Mouse (Mus musculus) cerebellum, adult 18-20 months (tissue): ENCODE measurements at regions not wholly inside any gene's neighbourhood (a gene's known extent, or its start where the extent isn't known, plus 50 kb on each side); places are given as distances from the start of the nearest gene placed in this dataset.

Experiments
- DNase-seq, 2 experiments: peaks; one replicate each; pipeline ENCODE4 v3.0.0; 2021

DNA sequence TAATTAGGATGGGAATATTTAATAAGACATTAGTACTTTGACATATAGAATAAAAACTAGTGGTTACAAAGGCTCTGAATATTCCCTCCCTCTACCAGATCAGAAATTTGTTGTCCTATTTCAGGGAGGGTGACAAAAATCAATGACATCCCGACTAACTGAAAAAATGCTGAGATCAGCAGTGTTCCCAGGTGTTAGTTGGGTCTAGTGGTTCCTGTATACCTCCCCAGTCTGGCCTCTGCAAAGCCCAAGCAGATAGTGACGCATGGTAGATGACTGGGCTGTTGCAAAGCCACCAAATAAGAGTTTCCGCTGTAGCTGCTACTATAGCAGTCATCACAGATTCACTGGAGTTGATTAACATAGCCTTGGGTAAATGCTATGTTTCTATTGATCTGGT, 59.9 kb upstream of the Gm4791 start:
- DNase-seq: no peak

DNA sequence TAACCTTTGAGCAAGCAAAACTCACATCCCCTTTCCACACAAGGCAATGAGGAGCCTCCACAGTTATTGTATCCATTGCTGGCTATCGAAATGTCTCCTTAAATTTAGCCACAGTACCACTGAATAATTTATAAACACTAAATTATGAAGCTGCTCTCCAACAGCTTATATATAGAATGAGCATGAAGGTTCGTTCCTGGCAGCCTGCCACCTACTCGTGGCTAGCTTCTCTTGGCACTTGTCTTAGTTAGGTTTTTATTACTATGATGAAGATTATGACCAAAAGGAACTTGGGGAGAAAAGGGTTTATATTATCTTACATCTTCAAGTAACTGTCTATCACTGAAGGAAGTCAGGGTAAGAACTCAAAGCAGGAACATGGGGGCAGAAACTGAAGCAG, 72.9 kb upstream of the Gm4791 start:
- DNase-seq: no peak

DNA sequence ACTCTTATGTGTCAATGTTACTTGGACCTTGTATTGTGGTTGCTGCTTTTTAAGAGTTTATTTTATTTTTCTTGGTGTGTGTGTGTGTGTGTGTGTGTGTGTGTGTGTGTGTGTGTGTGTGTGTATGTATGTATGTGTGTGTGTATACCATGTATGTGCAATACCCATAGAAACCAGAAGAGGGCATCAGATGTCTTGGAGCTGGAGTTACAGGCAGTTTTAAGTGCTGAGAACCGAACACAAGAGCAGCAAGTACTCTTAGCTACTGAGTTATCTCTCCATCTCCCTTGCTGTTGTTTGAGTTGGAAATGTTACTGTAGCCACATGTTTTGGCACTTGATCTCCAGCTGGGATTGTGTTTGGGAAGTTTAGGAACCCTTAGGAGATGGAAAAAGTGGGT, 78.5 kb upstream of the Gm4791 start:
- DNase-seq: no peak

DNA sequence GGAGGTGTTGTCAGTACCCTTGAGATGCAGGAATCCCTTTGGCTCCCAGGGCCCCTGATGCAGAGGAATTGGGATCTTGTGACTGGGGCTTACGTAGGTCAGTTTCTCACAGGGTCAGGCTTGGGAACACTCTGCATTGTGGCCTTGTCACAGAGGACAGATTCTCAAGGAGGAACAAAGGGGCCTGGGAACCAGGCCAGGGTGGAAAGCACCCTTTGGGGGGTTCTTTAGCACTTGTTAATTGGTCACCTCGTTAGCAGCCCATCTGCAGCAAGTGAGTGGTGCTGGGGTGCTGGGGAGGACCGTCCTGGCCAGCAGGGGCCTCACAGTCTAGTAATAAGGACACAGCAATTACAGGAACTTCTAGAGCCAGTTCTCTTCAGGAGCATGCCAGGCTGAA, 85.3 kb upstream of the Gm4791 start:
- peak in 1 of 2 experiments; percentile 3 for DNase-seq

DNA sequence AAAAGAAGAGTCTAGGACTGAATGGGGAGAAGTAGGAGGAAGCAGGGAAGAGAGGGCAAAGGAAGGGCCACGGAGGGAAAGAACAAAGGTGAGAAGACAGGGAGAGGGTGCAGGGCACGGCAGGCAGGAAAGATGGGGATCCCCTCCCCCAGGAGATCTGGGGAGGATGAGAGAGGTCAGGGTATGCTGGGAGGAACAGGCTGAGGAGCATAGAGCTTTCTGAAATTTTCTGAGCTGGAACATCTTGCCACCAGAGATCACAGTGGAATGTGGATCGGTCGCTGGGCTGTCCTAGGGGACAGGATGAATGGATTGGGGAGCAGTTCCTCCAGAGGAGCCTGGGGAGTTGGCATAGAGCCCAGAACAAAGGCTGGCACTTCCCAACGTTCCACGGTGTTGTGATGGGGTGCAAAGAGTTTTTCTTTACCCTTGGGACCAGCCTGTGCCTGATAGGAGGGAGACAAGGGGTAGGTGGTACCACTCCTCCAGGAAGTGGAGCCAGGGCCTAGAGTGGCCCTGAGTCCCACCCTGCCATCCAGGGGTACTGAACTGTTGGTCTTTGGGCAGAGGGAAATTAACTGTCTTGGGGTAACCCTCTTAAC, 89.0 kb upstream of the Gm4791 start:
- peak in 1 of 2 experiments; percentile 4 for DNase-seq

DNA sequence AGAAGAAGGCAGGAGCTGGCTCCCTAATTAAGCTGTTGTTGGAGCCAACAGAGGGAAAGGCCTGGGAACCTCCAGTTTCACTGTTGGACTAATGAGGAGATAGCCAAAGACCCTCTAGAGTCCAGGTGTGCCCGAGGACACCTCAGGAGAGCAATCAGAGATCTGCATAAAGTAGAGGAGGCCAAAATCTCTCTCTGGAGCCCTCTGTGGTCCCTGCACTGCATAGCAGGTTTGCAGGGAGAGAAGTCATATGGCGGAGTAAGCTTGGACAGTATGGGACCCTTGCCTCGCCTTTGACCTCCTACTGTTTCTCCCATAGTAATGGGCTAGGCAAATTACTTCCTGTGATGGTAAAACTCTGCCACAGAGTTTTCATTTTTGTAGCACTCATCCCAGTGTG, 93.5 kb upstream of the Gm4791 start:
- DNase-seq: no peak

DNA sequence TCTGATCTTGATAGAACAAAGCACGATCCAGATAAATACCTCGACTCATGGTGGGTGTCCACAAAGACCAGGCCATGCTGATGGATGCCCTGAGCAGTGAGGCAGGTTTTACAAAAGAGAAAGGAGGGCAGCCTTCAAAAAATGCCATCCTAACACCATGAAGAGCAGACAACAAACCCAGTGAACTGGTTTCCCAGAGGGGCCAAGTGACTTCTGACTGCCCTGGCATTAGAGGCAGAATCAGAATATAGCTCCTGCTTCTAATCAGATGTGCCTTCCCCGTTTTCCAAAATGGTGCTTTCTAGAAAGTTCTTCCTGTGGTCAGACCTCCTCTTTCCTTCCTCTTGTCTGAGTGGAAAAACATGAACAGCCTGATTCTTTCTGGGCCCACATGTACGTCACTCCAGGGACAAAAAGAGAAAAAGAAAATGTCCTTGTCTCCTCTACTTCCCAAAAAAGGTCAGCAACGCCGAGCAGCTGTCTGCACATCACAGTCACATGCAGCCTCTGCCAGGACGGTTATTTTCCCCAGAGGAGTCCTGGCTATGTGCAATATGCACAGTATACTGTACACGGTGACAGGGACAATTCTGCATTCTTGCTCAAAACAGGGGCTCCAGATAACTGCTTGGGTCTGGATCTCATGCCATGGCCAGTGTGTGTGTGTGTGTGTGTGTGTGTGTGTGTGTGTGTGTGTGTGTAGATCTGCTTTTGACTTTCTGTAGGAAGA, 94.9 kb upstream of the Gm4791 start:
- DNase-seq: no peak

DNA sequence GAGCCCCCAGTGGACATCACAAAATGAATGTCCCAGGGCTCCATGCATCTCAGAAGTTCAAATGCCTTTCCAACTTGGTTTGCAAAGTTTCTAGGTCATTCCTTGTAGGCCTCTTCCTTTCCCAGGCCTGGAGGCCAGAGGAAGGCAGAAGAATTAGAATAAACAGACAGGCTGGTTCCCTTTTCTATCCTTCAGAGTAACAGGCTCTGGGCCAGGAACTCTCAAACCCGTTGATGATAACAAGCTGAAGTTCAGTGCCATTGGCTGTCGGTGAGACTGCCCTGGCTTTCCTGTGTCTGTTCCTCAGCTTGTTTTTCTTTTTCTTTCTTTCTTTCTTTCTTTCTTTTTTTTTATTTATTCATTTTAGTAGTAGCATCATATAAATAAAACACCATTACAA, 99.3 kb upstream of the Gm4791 start:
- DNase-seq: no peak

DNA sequence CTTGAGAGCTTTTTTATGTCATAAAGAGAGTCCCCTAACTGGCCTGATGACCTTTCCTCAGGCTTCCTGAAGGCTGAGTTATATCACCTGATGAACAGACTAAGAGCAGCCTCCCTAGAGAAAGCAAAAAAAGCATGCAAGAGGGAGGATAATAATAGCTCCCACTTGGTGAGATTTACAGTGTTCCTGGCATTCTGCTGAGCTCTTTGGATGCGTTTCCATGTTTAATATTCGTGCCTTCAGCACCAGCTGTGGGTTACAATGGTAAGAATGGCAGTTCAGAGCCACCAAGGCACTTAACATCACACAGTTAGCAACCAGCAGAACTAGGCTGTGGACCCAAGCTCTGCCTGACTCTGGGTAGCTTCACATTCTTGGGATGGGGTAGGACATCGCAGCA, 100.4 kb upstream of the Gm4791 start:
- no peak for DNase-seq

GRCm38 (mm10) chr9:46891829-46892228, 106.7 kb upstream of the Gm4791 start:
- no peak for DNase-seq

DNA sequence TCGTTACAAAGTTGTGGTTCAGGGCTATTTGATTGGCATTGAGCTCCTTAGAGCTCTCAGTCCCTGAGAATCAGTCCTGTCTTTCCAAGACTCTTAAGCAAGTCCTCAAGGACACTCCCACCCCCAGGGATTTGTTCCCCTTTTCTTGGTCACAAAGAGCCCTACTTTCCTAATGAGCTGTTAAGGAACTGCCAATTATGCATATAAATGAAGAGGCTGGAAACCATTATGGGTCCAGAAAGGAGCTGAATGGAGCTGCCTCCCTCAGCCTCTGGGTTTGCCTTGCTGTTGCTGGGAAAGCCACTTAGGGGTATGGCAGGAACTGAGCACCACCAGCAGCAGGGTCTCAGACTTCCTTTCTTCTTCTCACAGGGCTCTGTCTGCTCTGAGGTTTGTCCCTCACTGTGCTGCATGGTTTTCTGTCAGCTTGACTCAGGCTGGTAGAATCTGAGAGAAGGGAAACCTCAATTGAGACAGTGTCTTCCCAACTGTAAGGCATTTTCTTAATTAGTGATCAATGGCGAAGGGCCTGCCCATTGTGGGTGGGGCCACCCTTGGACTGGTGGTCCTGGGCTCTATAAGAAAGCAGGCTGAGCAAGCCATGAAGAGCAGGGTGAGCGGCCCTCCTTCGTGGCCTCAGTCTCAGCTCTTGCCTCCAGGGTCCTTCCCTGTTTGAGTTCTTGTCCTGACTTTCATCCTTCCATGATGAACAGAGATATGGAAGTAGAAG, 108.4 kb upstream of the Gm4791 start:
- no peak for DNase-seq

DNA sequence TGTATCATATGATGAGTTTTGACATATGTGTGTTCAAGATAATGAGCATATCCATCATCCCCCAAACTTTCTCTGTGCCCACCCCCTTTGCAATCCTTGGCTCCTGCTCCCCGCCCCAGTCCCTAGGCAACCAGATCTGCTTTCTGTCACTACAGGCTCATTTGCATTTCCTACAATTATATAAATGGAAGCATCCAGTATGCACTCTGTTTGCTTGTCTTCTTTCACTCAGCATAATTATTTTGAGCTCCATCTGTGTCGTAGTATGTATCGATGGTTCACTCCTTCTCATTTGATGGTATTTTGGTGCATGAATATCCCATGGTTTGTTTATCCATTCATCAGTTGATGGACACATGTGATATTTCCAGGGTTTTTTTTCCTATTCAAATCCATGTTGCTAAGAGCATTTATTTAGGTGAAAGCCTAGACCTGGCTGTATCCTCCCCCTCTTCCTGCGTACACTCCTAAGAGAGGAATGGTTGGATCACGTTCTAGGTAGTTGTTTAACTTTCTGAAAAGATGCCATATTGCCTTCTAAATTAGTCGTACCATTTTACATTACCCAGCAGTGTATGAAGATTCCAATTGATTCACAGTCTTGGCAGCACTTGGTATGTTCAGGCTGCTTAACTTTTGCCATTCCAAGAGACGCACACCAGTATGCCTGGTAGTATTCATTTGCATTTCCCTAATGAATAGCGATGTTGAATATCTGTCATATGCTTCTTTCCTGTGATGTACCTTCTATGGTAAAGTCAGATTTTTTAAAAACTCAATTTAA, 127.1 kb upstream of the Gm4791 start:
- DNase-seq: no peak

DNA sequence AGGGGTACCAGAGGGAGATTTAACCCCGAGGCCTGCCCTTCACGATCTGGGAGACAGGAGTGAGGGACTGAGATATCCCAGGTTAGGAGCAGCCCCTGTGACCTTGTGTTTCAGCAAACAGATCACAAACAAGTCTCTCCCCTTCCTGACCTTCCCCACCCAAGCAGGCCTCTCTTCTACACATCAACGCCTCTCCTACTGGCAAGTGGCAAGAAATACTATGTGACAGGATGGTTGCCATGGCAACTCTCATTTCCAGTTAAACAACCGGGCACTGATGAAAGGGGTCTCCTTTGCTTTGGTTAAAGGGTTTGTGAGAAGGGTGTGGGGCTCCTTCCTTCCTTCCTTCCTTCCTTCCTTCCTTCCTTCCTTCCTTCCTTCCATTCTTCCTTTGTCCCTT, 134.6 kb upstream of the Gm4791 start:
- DNase-seq: no peak

DNA sequence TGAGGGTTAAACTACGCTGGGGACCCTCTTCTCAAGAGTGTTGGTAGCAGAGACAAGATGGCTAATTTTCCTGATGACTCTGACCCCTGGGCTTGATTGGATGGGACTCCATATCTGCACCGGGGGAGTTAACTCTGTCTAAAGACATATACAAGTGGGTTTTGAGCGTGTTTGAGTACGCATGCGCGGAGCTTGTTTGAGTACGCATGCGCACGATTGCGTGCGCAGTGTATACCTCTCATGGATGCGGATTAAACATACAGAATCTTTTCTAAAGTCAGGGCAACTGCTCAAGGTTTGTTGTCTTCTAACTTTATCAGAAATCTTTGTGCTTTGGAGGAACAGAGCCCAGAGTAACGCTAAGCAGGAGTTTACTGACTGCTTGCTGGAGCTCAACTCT, 146.8 kb upstream of the Gm4791 start:
- no peak for DNase-seq

DNA sequence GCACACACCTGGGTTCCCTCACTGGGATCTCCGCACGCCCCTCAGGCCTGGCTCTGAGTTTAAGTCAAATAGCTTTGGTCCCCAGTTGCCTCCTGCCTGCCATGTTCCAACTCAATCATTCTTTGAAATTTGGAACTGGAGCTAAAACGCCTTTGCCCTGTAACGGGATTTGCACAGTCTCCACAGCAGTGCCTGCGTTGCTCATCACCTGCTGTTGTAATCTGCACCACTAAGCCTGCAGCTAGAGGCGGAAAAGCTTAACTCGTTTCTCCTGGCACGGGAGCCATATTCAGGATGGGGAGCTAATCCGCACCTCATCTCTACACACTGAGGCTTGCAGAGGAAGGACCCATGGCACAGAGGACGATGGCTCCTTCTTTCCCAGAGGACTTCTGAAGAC, 147.2 kb upstream of the Gm4791 start:
- DNase-seq: no peak

- peak; percentile 5 to 9 for DNase-seq
Measured at GRCm38 (mm10) chr9:46845276-46845675, 153.3 kb upstream of the Gm4791 start.

DNA sequence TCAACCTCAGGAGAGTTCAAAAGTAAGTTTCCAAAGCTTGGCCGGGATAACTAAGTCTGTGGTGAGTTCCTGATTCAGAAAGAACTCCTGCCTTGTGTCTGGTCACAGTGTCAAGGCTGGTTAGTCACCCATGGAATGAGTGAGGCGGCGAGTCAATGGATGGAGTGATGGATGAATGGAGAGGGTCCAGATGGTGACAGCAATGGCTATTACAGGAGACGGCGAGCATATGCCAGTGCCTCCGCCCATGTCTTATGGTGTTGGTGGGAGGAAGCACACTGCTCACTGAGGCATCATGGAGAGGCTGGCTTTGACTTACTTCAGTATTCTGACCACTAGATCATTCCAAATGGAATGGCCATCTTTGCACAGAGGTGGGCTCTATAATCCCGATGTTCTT, 154.8 kb upstream of the Gm4791 start:
- DNase-seq: no peak

DNA sequence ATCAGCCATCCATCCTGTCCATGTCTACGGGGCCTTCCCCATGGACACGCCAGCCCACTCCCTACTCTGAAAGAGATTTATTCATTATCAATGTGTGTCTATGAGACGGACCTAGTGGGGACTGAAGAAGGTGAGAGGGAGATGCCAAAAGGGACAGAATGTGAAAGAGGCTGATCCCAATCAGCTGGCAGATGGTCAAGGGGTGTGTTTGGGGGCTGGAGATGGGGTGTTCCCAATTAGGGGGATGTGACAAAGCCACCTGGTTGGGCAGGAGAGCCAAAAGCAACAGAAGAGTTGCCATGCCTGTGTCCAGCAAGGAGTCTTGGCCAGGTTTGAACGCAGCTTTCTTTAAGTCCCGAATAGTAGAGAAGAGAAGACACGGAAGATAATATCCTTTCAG, 157.0 kb upstream of the Gm4791 start:
- no peak for DNase-seq

GRCm38 (mm10) chr9:46835261-46835660, 163.3 kb upstream of the Gm4791 start:
- peak; percentile 28 to 32 for DNase-seq

DNA sequence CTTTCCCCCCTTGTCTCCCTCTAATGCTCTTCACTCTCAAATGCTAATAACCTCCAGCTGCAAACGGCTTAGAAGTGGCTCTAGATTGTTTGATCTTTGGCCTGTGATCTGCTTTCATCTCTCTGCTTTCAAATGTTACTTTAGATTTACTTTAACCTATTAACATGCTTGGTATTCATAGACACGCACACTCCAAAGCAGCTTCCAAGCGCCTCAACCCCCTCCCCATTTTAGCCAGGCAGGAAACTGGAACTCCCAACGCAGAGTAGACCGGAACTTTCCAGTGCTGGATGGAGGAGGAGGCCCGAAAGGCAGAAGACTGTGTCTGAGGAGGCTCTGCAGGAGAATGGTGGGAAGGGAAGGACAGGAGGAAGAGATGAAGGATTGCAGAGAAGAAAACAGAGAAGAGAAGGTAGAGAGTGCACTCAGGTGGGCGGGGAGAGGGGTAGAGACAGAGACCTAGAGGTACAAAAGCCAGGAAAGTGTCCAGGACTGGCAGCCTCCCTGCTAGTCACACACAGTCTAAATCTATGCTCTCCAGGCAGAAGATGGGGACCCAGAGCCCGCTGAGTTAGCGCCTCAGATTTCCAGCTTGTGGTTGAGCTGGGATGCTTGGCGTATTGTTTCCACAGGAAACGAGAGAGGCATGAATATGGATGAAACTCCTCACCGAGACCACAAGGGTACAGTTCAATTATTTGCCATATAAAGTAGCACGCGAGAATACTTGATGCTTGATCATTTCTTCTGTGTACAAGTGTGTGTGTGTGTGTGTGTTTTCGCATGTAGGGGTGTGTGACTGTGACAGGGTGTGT, 167.6 kb upstream of the Gm4791 start:
- DNase-seq: no peak

DNA sequence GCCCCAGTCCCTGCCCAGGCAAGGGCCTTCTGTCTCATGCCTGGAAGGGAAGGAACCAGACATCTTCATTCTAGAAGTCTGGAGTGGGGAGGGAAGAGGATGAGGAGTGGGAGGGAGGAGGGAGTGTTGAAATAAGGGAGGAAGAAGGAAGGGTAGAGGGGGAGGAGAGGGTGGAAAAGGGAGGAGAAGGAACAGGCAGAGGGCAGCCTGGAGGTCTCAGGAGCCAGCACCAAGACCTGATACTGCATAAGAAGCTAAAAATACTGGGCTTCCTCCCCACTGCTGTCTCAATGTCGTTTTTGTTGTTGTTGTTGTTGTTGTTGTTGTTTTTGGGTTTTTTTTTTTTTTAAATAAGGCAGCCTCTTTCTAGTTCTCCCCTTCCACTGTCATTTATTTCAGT, 168.2 kb upstream of the Gm4791 start:
- DNase-seq: no peak

GRCm38 (mm10) chr9:46824703-46825102, 173.8 kb upstream of the Gm4791 start:
- no peak for DNase-seq

DNA sequence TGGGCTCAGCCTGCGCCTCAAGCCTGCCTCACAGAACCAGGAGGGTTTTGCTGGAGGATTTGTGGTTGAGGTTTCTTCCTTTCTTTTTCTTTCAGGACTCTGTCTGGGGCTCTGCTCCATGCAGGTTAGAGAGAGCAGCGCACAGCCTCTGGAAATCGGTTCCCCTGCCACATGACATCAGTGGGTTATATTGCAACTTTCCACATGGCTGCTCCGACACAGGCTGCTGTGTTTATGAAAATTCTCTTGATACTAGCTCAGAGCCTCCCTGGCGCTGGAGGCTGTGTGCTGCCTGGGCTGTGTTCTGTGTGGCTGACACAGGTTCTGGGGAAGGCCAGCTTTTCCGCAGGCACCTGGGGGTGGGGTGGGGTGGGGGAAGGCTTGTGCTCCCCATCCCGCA, 178.7 kb upstream of the Gm4791 start:
- DNase-seq: no peak
